ENCODE assay signal across 1 mouse cellular context in genomic region chr3:145924649-145925337, GRCm38 (mm10).
TF ChIP-seq lines count a peak whose summit lies in the region.

No protein-coding gene starts in this region.

TF ChIP-seq in MEL, 35 proteins besides CTCF, POLR2A, EP300 and RAD21 (continued from another document):
- TF ChIP-seq POLR2AphosphoS2 (IDR thresholded peaks at IDR 0.05; ENCODE audit: low read length) (no peak), JUND (IDR thresholded peaks at IDR 0.05; ENCODE audit: low read depth, low read length) (no peak), TAL1 (IDR thresholded peaks at IDR 0.05; ENCODE audit: low read length) (no peak)
